Mouse (Mus musculus) CH12.LX (cell line): Measurements from ENCODE around the gene Gm16181. TPM values are rescaled to one million over a fixed set of nuclear protein-coding genes. Genes with fewer than 3 reads are reported as not detected.
A peak's percentile ranks its signal among the peaks of the same experiment; 100 is the strongest.
"Not testable (repeated sequence)": the region's sequence is repeated elsewhere in the genome, so short reads cannot be mapped to it uniquely, and the experiment has no call there.

Experiments used
- DNase-seq: peaks from one replicate; pipeline ENCODE4 v3.0.0-alpha.2; 2013; ENCODE audit errors: extremely low read depth
- H3K27ac ChIP-seq: 2 replicates; pipeline ENCODE4 v1.5.1; 2012; ENCODE audit warnings: low read depth, mild to moderate bottlenecking, control low read depth, moderate library complexity; ENCODE audit not compliant: insufficient read depth
- H3K27me3 ChIP-seq: replicated peaks from 2 replicates; pipeline ENCODE3; 2012; ENCODE audit warnings: inconsistent platforms
- H3K36me3 ChIP-seq, 2 experiments: replicated peaks in 1 of 2; 2 replicates each; pipeline versions ENCODE3 to v1.6.1; 2012; ENCODE audit warnings: inconsistent platforms in 1 of 2, low read length in 1 of 2, mild to moderate bottlenecking in 1 of 2, mixed read lengths in 1 of 2, moderate library complexity in 1 of 2; ENCODE audit not compliant: control insufficient read depth in 1 of 2, insufficient read depth in 1 of 2
- H3K4me1 ChIP-seq, 2 experiments: 2 replicates each; pipeline ENCODE4 v1.6.1; 2012; ENCODE audit warnings: inconsistent platforms in 1 of 2, moderate library complexity in 1 of 2; ENCODE audit not compliant: insufficient read depth in 2 of 2, control insufficient read depth in 1 of 2
- H3K4me2 ChIP-seq: 2 replicates; pipeline ENCODE4 v1.6.1; 2012; ENCODE audit warnings: low read depth, mild to moderate bottlenecking, control low read depth; ENCODE audit not compliant: poor library complexity, insufficient read depth, severe bottlenecking
- H3K4me3 ChIP-seq, 3 experiments: fragments of 150-350 bp in 1 of 3; sonication (generic) in 1 of 3; replicated peaks in 1 of 3; 2 replicates each; pipeline versions ENCODE3 to v1.5.1; 2011 to 2012; ENCODE audit warnings: low read depth in 2 of 3, low read length in 2 of 3, mild to moderate bottlenecking in 2 of 3, moderate library complexity in 2 of 3, control low read depth in 1 of 3, improper control_type of control experiment in 1 of 3, inconsistent platforms in 1 of 3, mixed read lengths in 1 of 3; ENCODE audit not compliant: poor library complexity in 1 of 3
- H3K79me2 ChIP-seq: replicated peaks from 2 replicates; pipeline ENCODE4 v1.6.1; 2012; ENCODE audit warnings: mild to moderate bottlenecking, moderate library complexity; ENCODE audit not compliant: control insufficient read depth, poor library complexity, insufficient read depth, severe bottlenecking; ENCODE audit errors: extremely low read depth
- H3K9ac ChIP-seq: 2 replicates; pipeline ENCODE4 v1.6.1; 2012; ENCODE audit warnings: low read depth, mild to moderate bottlenecking, control low read depth, moderate library complexity; ENCODE audit not compliant: insufficient read depth
- H3K9me3 ChIP-seq: replicated peaks from 2 replicates; pipeline ENCODE3; 2012; ENCODE audit warnings: low read length, inconsistent platforms, mixed read lengths
- CHD2 ChIP-seq: IDR thresholded peaks from 2 replicates; pipeline ENCODE4 v1.6.1; 2011; ENCODE audit warnings: low read length, improper control_type of control experiment
- ETS1 ChIP-seq: conservative IDR thresholded peaks from 2 replicates; pipeline ENCODE4 v1.6.1; 2012; ENCODE audit warnings: low read depth, mild to moderate bottlenecking, inconsistent platforms, low read length, improper control_type of control experiment, moderate library complexity
- NELFE ChIP-seq: IDR thresholded peaks from 2 replicates; pipeline ENCODE4 v1.6.1; 2011; ENCODE audit warnings: low read depth, low read length, improper control_type of control experiment
- TCF12 ChIP-seq: IDR thresholded peaks from 2 replicates; pipeline ENCODE4 v1.6.1; 2014; ENCODE audit warnings: low read depth, mild to moderate bottlenecking, inconsistent platforms, low read length, improper control_type of control experiment
- UBTF ChIP-seq: IDR thresholded peaks from 2 replicates; pipeline ENCODE4 v1.6.1; 2012; ENCODE audit warnings: low read depth, mild to moderate bottlenecking, inconsistent platforms, low read length, improper control_type of control experiment, moderate library complexity
- USF1 ChIP-seq: IDR thresholded peaks from 2 replicates; pipeline ENCODE4 v1.6.1; 2014; ENCODE audit warnings: low read depth, mild to moderate bottlenecking, inconsistent platforms, low read length, improper control_type of control experiment
- dilution Hi-C: fragments of 300-500 bp; cut with MboI; formaldehyde crosslinking; loops from 2 replicates; pipeline ENCODE4 v1.14.3; 2020; ENCODE audit warnings: low sequenced_read_pairs; ENCODE audit not compliant: extremely low pct_unique_long_range_greater_than_20kb, extremely low pct_ligation_motif_present
- in situ Hi-C: fragments of 300-500 bp; cut with MboI; formaldehyde crosslinking; loops from 3 replicates; pipeline ENCODE4 v1.14.3; 2019; ENCODE audit warnings: low sequenced_read_pairs, low pct_ligation_motif_present, low pct_unique_long_range_greater_than_20kb, mixed read lengths
- polyA plus RNA-seq: library from polyadenylated mRNA; unstranded; fragments of >175 nt; gene quantifications from 2 replicates; pipeline ENCODE4 v1.2.1, GENCODE M21; 2012; ENCODE audit warnings: low read depth; ENCODE audit not compliant: insufficient read length
- total RNA-seq, 2 experiments: library from RNA; depleted of rRNA; stranded (reverse); fragments of 300-350 nt in 1 of 2; fragments of >200 nt in 1 of 2; gene quantifications; 2 replicates each; pipeline ENCODE4 v1.2.3; 2012 to 2014

Gene Gm16181
- total and polyA plus RNA-seq, 3 experiments: not detected

- H3K4me3 ChIP-seq: peak within 1 kb of the TSS; percentile 67 to 100 (median 86)
- DNase-seq: no peak
- peak within 1 kb of the TSS; percentile 99 for H3K9ac ChIP-seq
- H3K9me3 ChIP-seq: no peaks in the 10 kb centered on the region
- dilution Hi-C loops: no loop called here
- peaks cover 25 to 56% of the 10 kb centered on the region in 2 experiments for H3K36me3 ChIP-seq
- peak within 1 kb of the TSS; percentile 95 for H3K27ac ChIP-seq
- peaks cover 31% of the 10 kb centered on the region for H3K79me2 ChIP-seq
- H3K4me1 ChIP-seq: peaks cover 17 to 56% of the 10 kb centered on the region in 2 experiments
- no peaks in the 10 kb centered on the region for H3K27me3 ChIP-seq
- in situ Hi-C loops: loop anchor here (5.0 to 10.0 kb wide), 3 partner anchors 61 to 219 kb away; partner anchors contain the start of genes Ly6g5b and Vwa7
- H3K4me2 ChIP-seq: peak within 1 kb of the TSS; percentile 57; the same call in 1 of the 2 replicates
- TF ChIP-seq USF1 (no peak), NELFE (no peak), CHD2 (no peak)
- TF ChIP-seq, all 38 proteins: peak for 0
Measured at GRCm38 (mm10) chr17:35233114-35233980, 12.7 kb downstream of the Gm16181 start, which contains the start of gene Atp6v1g2. Gene Atp6v1g2, plus strand, starts transcription at chr17:35233660.

- Histone ChIP-seq H3K4me1 (peaks cover 17 to 56% of the 10 kb centered on the region in 2 experiments), H3K36me3 (peaks cover 19 to 50% of the 10 kb centered on the region in 2 experiments), H3K4me3 (peak overlapping the region in 1 of 3 experiments; percentile 86), H3K9ac (peak overlapping the region; percentile 99), H3K4me2 (peak overlapping the region; percentile 57; the same call in 1 of the 2 replicates), H3K79me2 (peaks cover 31% of the 10 kb centered on the region)
- H3K27me3 ChIP-seq, H3K27ac ChIP-seq, DNase-seq, dilution Hi-C loops, H3K9me3 ChIP-seq: not testable (repeated sequence)
- in situ Hi-C loops: loop anchor here (5.0 to 10.0 kb wide), 3 partner anchors 62 to 219 kb away; partner anchors contain the start of genes Ly6g5b and Vwa7
Measured at GRCm38 (mm10) chr17:35234090-35234489, 13.5 kb downstream of the Gm16181 start.

GRCm38 (mm10) chr17:35234903-35235302 is 14.3 kb downstream of the Gm16181 start:
- TF ChIP-seq TCF12 (0 out of 2 replicates have a peak, but pooled peaks have one; percentile 15), UBTF (0 out of 2 replicates have a peak, but pooled peaks have one; percentile 64), ETS1 (no peak)
- Histone ChIP-seq H3K27me3 (no peaks in the 10 kb centered on the region), H3K4me1 (peaks cover 14 to 51% of the 10 kb centered on the region in 2 experiments), H3K4me2 (peak overlapping the region; percentile 57; the same call in 1 of the 2 replicates), H3K9ac (peak overlapping the region; percentile 99), H3K4me3 (peak overlapping the region; percentile 67 to 100 (median 86)), H3K9me3 (no peaks in the 10 kb centered on the region), H3K27ac (peak overlapping the region; percentile 95), H3K36me3 (peaks cover 11 to 42% of the 10 kb centered on the region in 2 experiments), H3K79me2 (peaks cover 29% of the 10 kb centered on the region)
- in situ Hi-C loops: loop anchor here (5.0 to 10.0 kb wide), 3 partner anchors 63 to 220 kb away; partner anchors contain the start of genes Ly6g5b and Vwa7
- DNase-seq: no peak
- dilution Hi-C loops: no loop called here
